Mouse (Mus musculus): ENCODE results near the gene Fgfr2. TPM values are rescaled to one million over a fixed set of nuclear protein-coding genes. Genes with fewer than 3 reads are reported as not detected.

Fgfr2 gene
- polyA plus RNA-seq, 1 experiment from 2014 or later = 92.0 TPM

DNA sequence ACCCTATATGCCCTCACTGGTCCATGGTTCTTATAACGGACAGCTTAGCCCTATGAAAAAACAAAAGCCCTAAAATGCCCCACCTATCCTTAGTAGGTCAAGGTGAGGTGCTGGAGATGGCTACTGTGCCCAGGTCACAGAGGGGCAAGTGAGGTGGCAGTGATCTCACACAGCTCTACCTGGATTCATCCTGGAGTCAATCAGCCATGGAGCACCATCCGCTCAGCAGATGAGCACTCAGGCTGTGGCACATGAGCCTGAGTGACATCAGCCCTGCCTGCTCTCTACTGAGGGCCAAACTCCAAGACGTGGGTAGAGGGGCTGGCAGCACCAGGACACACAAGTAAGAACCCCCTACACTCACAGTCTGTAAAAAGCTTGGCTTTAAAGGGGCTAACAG is 121.8 kb downstream of the Fgfr2 start:
- ATAC-seq (ENCODE audit: low FRiP score) (no peak), DNase-seq (ENCODE audit: low spot score, missing footprints) (no peak)
- 92% methylated on average over 3 of the region's 3 CpGs for WGBS
- Histone ChIP-seq H3K36me3 (ENCODE audit: control insufficient read depth, insufficient read depth, low read length) (peaks cover 11% of the 10 kb centered on the region; the same call in 1 of the 2 replicates), H3K27me3 (ENCODE audit: control insufficient read depth, insufficient read depth, low read length) (no peaks in the 10 kb centered on the region), H3K4me3 (ENCODE audit: low read depth, low read length) (no peak overlapping the region), H3K9me3 (ENCODE audit: control insufficient read depth, low read length) (no peaks in the 10 kb centered on the region), H3K4me2 (no peak overlapping the region), H3K27ac (ENCODE audit: low read depth, low read length) (no peak overlapping the region), H3K4me1 (ENCODE audit: control insufficient read depth, insufficient read depth, low read length) (no peaks in the 10 kb centered on the region), H3K9ac (ENCODE audit: low read length) (no peak overlapping the region)

DNA sequence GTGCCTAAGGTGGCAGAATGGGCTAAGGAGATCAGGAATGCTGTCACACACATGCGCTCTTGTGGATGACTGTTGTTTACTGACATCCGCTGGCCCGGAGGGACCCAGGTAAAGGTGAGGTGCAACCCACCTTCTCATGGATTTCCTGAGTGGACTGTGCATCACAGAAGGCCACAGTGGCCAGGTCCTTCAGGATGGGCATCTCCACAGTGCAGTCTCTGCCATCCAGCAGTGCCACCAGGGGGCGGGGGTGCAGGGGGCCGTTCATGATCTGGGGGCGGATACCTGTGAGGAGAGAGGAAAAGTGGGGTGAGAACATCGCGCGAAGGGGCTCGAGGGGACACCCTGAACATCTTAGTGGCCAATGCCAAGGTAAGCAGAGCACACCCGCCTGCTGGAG is 124.1 kb downstream of the Fgfr2 start:
- no peak for DNase-seq (ENCODE audit: low spot score, missing footprints)
- ATAC-seq (ENCODE audit: low FRiP score) = no peak
- H3K27me3 ChIP-seq (ENCODE audit: control insufficient read depth, insufficient read depth, low read length) = no peaks in the 10 kb centered on the region
- H3K36me3 ChIP-seq (ENCODE audit: control insufficient read depth, insufficient read depth, low read length) = peaks cover 19% of the 10 kb centered on the region; the same call in 1 of the 2 replicates
- H3K9me3 ChIP-seq (ENCODE audit: control insufficient read depth, low read length) = no peaks in the 10 kb centered on the region
- H3K27ac ChIP-seq (ENCODE audit: low read depth, low read length) = no peak overlapping the region
- no peak overlapping the region for H3K9ac ChIP-seq (ENCODE audit: low read length)
- no peak overlapping the region for H3K4me2 ChIP-seq
- H3K4me3 ChIP-seq (ENCODE audit: low read depth, low read length) = no peak overlapping the region
- 98% methylated on average over 11 of the region's 11 CpGs for WGBS
- H3K4me1 ChIP-seq (ENCODE audit: control insufficient read depth, insufficient read depth, low read length) = no peaks in the 10 kb centered on the region

DNA sequence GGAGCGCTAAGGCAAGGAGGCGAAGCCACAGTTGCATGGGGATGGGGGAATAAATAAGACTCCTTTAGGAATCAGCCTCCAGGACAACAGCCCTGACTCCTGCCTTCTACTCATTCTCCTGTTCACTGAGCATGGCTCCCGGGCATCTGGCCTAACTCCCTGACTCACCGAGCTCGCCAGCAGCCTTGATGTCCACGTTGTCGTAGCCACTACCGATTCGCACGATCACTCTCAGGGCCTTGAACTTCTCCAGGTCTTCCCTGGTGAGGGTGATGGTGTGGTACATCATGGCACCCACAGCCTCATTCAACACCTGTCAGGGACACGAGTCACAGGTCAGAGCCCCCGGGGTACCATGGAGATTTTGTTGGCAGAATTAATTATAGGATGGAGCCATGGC is 124.5 kb downstream of the Fgfr2 start:
- Histone ChIP-seq H3K36me3 (ENCODE audit: control insufficient read depth, insufficient read depth, low read length) (peaks cover 19% of the 10 kb centered on the region; the same call in 1 of the 2 replicates), H3K9ac (ENCODE audit: low read length) (no peak overlapping the region), H3K4me2 (no peak overlapping the region), H3K4me1 (ENCODE audit: control insufficient read depth, insufficient read depth, low read length) (no peaks in the 10 kb centered on the region), H3K27ac (ENCODE audit: low read depth, low read length) (no peak overlapping the region), H3K9me3 (ENCODE audit: control insufficient read depth, low read length) (no peaks in the 10 kb centered on the region), H3K4me3 (ENCODE audit: low read depth, low read length) (no peak overlapping the region), H3K27me3 (ENCODE audit: control insufficient read depth, insufficient read depth, low read length) (no peaks in the 10 kb centered on the region)
- ATAC-seq (ENCODE audit: low FRiP score) (no peak), DNase-seq (ENCODE audit: low spot score, missing footprints) (no peak)
- WGBS = 97% methylated on average over 12 of the region's 12 CpGs

DNA sequence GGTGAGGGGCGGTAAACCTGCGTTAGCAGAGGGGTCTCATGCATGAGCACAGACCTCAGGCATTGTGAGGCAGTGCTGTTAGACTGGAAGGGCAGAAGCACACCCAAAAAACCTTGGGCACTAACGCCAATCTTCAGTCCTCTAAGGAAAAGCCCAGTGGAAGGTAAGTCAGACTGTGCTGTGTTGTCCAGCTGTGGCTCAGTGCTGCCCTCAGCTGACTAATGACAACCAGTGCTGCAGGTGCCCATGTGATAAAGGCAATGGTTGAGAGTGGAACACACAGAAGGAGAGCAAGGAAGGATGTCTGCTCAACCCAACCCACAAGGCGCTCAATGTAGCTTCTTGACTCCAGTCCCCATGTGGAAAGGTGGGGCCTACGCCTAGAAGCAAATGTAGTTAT is 126.8 kb downstream of the Fgfr2 start:
- Histone ChIP-seq H3K27ac (ENCODE audit: low read depth, low read length) (no peak overlapping the region), H3K4me3 (ENCODE audit: low read depth, low read length) (no peak overlapping the region), H3K27me3 (ENCODE audit: control insufficient read depth, insufficient read depth, low read length) (no peaks in the 10 kb centered on the region), H3K9ac (ENCODE audit: low read length) (no peak overlapping the region), H3K4me2 (no peak overlapping the region), H3K4me1 (ENCODE audit: control insufficient read depth, insufficient read depth, low read length) (no peaks in the 10 kb centered on the region), H3K9me3 (ENCODE audit: control insufficient read depth, low read length) (no peaks in the 10 kb centered on the region), H3K36me3 (ENCODE audit: control insufficient read depth, insufficient read depth, low read length) (peaks cover 19% of the 10 kb centered on the region)
- ATAC-seq (ENCODE audit: low FRiP score) (0 out of 2 replicates have a peak, but pooled peaks have one; percentile 27), DNase-seq (ENCODE audit: low spot score, missing footprints) (no peak)
- WGBS = 91% methylated on average over 5 of the region's 5 CpGs

DNA sequence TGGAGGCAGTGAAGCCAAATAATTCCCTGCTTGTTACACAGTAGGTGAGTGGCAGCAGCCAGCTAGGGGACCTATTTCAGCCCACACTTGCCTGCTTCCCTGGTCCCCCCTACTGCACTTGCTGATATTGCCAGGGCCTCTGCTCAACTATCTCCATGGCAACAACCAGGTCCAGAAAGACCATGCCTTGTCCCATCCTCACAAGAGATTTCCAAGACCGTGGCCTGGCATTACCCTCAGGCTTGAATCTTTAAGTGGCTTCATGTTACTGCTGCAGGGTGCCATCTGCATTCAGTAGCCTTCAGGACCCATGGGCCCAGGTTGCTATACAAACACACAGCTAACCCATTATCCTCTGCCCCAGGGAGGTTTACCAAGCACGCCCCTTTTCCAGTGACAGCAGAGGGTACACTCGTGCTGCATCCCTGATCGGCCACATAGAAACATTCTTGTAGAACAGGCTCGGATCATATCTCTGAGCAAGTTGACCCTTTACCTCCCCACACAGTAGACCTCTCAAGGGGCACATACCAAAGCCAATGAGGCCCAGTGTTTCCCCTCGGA is 128.4 kb downstream of the Fgfr2 start:
- DNase-seq (ENCODE audit: low spot score, missing footprints) = no peak
- H3K9ac ChIP-seq (ENCODE audit: low read length) = no peak overlapping the region
- no peak for ATAC-seq (ENCODE audit: low FRiP score)
- H3K4me3 ChIP-seq (ENCODE audit: low read depth, low read length) = no peak overlapping the region
- no peak overlapping the region for H3K4me2 ChIP-seq
- 80% methylated on average over 6 of the region's 6 CpGs for WGBS
- H3K27me3 ChIP-seq (ENCODE audit: control insufficient read depth, insufficient read depth, low read length) = no peaks in the 10 kb centered on the region
- H3K4me1 ChIP-seq (ENCODE audit: control insufficient read depth, insufficient read depth, low read length) = no peaks in the 10 kb centered on the region
- peaks cover 28% of the 10 kb centered on the region for H3K36me3 ChIP-seq (ENCODE audit: control insufficient read depth, insufficient read depth, low read length)
- no peak overlapping the region for H3K27ac ChIP-seq (ENCODE audit: low read depth, low read length)
- no peaks in the 10 kb centered on the region for H3K9me3 ChIP-seq (ENCODE audit: control insufficient read depth, low read length)

DNA sequence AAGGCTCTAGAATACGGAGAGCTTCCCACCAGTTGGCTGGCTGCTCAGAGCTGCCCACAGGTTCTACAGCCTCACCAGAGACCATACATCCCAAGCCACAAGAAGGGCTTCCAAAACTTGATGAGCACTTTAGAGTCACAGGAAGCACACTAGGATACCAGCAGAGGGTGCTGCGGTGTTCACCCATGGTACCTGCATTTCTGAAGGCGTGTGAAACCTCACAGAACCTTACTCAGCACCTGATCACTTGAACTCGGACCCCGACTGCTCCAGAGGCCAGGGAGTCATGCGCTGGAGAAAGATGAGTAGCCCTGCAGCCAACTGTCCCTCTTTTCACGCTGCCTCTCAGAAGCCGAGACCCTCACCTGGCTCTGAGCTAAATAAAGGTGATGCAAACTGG is 129.0 kb downstream of the Fgfr2 start:
- H3K36me3 ChIP-seq (ENCODE audit: control insufficient read depth, insufficient read depth, low read length) = peaks cover 33% of the 10 kb centered on the region
- H3K4me3 ChIP-seq (ENCODE audit: low read depth, low read length) = no peak overlapping the region
- H3K27me3 ChIP-seq (ENCODE audit: control insufficient read depth, insufficient read depth, low read length) = no peaks in the 10 kb centered on the region
- no peak overlapping the region for H3K27ac ChIP-seq (ENCODE audit: low read depth, low read length)
- ATAC-seq (ENCODE audit: low FRiP score) = no peak
- H3K9ac ChIP-seq (ENCODE audit: low read length) = no peak overlapping the region
- DNase-seq (ENCODE audit: low spot score, missing footprints) = no peak
- 90% methylated on average over 8 of the region's 8 CpGs for WGBS
- no peaks in the 10 kb centered on the region for H3K9me3 ChIP-seq (ENCODE audit: control insufficient read depth, low read length)
- H3K4me2 ChIP-seq = no peak overlapping the region
- no peaks in the 10 kb centered on the region for H3K4me1 ChIP-seq (ENCODE audit: control insufficient read depth, insufficient read depth, low read length)

DNA sequence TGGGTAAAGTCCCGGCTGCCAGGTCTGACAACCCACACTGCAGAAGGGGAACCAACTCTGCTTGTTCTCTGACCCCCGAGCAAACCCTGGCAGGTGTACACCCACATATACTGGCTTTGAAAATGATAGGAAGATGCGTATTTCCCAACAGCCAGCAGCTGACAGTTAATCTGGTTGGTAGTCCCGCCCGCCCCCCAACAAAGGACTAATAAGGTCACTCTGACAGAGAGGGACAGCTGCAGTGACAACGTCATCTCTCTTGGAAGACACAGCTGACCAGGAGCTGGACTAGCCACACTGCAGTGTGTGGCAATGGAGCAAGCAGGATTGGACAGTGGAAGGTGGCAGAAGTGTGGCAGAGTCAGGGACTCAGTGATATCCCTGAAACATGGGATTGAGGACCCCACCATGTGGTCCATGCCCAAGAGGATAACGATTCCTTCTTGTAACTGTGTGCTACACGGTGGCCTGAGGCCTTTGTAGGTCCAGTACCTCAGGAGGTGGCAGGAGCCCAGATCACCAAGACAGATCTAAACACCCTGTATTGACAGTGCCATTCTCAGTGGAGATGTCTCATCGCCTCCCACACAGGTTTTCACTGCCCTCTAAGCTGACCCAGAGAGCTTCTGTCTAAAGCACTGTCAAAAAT is 130.1 kb downstream of the Fgfr2 start:
- peaks cover 27% of the 10 kb centered on the region for H3K36me3 ChIP-seq (ENCODE audit: control insufficient read depth, insufficient read depth, low read length)
- no peaks in the 10 kb centered on the region for H3K27me3 ChIP-seq (ENCODE audit: control insufficient read depth, insufficient read depth, low read length)
- H3K9me3 ChIP-seq (ENCODE audit: control insufficient read depth, low read length) = no peaks in the 10 kb centered on the region
- H3K4me1 ChIP-seq (ENCODE audit: control insufficient read depth, insufficient read depth, low read length) = no peaks in the 10 kb centered on the region
- WGBS = 91% methylated on average over 9 of the region's 9 CpGs
- ATAC-seq (ENCODE audit: low FRiP score) (no peak), DNase-seq (ENCODE audit: low spot score, missing footprints) (no peak)
- H3K4me2 ChIP-seq = no peak overlapping the region
- no peak overlapping the region for H3K9ac ChIP-seq (ENCODE audit: low read length)
- H3K4me3 ChIP-seq (ENCODE audit: low read depth, low read length) = no peak overlapping the region
- no peak overlapping the region for H3K27ac ChIP-seq (ENCODE audit: low read depth, low read length)

DNA sequence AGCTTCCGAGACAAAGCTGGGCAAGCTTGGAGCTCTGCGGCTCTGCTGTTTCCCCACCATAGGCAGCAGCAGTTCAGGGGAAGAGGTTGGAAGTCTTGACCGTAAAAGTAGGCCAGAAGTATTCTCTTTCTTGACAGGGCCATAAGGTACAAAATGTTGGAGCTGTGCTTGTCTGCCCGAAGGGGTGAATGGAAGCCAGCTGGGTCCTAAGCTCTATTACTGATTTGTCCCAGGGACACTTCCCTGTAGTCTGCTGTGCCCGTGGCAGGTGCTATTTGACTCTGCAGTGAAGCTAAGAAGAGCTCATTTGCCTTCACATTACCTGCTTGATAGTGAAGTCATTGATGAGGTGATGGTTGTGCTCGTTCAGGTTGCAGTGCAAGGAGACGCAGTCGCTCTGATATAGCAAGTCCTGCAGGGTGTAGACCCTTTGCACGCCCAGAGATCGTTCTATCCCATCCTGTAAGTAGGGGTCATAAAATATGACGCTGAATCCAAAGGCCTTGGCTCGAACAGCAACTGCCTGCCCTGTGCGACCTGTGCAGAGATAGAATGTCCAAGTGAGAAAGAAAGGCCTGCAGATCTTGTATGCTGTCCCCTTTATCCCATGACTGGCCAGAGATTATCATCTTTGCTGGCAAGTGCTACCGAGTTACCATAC is 131.8 kb downstream of the Fgfr2 start:
- H3K36me3 ChIP-seq (ENCODE audit: control insufficient read depth, insufficient read depth, low read length) = peaks cover 21% of the 10 kb centered on the region
- no peak overlapping the region for H3K9ac ChIP-seq (ENCODE audit: low read length)
- H3K27ac ChIP-seq (ENCODE audit: low read depth, low read length) = no peak overlapping the region
- 93% methylated on average over 14 of the region's 14 CpGs for WGBS
- ATAC-seq (ENCODE audit: low FRiP score) (no peak), DNase-seq (ENCODE audit: low spot score, missing footprints) (no peak)
- H3K27me3 ChIP-seq (ENCODE audit: control insufficient read depth, insufficient read depth, low read length) = no peaks in the 10 kb centered on the region
- H3K4me3 ChIP-seq (ENCODE audit: low read depth, low read length) = no peak overlapping the region
- no peaks in the 10 kb centered on the region for H3K4me1 ChIP-seq (ENCODE audit: control insufficient read depth, insufficient read depth, low read length)
- no peak overlapping the region for H3K4me2 ChIP-seq
- no peaks in the 10 kb centered on the region for H3K9me3 ChIP-seq (ENCODE audit: control insufficient read depth, low read length)

DNA sequence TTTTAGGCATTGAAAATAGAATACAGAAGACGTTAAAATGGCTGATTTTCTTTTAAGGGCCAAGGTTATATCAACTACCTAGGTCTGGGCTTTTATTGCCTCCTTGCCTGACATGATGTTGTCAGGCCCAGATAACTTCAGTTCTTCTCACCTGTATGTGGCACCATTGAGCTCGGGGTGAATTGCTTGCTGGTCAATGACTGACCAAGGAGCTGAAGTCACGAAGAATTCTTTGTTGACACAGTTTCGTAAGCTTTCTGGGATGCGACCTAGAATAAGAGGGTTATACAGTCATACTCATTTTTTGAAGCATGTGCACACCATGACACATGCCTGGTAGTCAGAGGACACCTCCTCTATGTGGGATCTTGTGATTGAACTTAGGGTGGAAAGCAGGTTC is 133.3 kb downstream of the Fgfr2 start:
- no peaks in the 10 kb centered on the region for H3K4me1 ChIP-seq (ENCODE audit: control insufficient read depth, insufficient read depth, low read length)
- H3K9me3 ChIP-seq (ENCODE audit: control insufficient read depth, low read length) = no peaks in the 10 kb centered on the region
- H3K4me2 ChIP-seq = no peak overlapping the region
- no peak overlapping the region for H3K27ac ChIP-seq (ENCODE audit: low read depth, low read length)
- H3K27me3 ChIP-seq (ENCODE audit: control insufficient read depth, insufficient read depth, low read length) = no peaks in the 10 kb centered on the region
- no peak for ATAC-seq (ENCODE audit: low FRiP score)
- no peak for DNase-seq (ENCODE audit: low spot score, missing footprints)
- no peak overlapping the region for H3K9ac ChIP-seq (ENCODE audit: low read length)
- H3K36me3 ChIP-seq (ENCODE audit: control insufficient read depth, insufficient read depth, low read length) = peaks cover 18% of the 10 kb centered on the region
- 91% methylated on average over 5 of the region's 5 CpGs for WGBS
- H3K4me3 ChIP-seq (ENCODE audit: low read depth, low read length) = no peak overlapping the region
